Mouse (Mus musculus) gastrocnemius, adult 18-20 months (tissue): ENCODE data around the gene Hypk. TPM values are rescaled to one million over a fixed set of nuclear protein-coding genes. Genes with fewer than 3 reads are reported as not detected.
A peak's percentile ranks its signal among the peaks of the same experiment; 100 is the strongest.
"Not testable (repeated sequence)": the region's sequence is repeated elsewhere in the genome, so short reads cannot be mapped to it uniquely, and the experiment has no call there.

Experiments used
- DNase-seq: peaks from one replicate; pipeline ENCODE4 v3.0.0; 2021; ENCODE audit warnings: low spot score
- total RNA-seq, 2 experiments: library from RNA; stranded (reverse); gene quantifications; 2 replicates each; pipeline ENCODE4 v1.2.3; 2021

The Hypk gene
- total RNA-seq, 2 experiments from 2014 or later: 10.9 to 15.1 TPM

GRCm38 (mm10) chr2:121447006-121447405 is 6.1 kb upstream of the Hypk start:
- no peak for DNase-seq

GRCm38 (mm10) chr2:121448136-121448535 is 5.0 kb upstream of the Hypk start:
- DNase-seq: peak; percentile 57

GRCm38 (mm10) chr2:121448739-121449535 is 4.2 kb upstream of the Hypk start, which contains the start of gene Serf2:
Gene Serf2 (plus strand): TSS chr2:121449195.
- DNase-seq: peak; percentile 100

GRCm38 (mm10) chr2:121449545-121450011 is 3.5 kb upstream of the Hypk start:
- no peak for DNase-seq

GRCm38 (mm10) chr2:121450093-121450492 is 3.0 kb upstream of the Hypk start:
- DNase-seq: no peak

GRCm38 (mm10) chr2:121452361-121452760 is 729 bp upstream of the Hypk start:
- DNase-seq: no peak

- no peak for DNase-seq
These were observed 827 bp downstream of the Hypk start for GRCm38 (mm10) chr2:121453917-121454316.

- no peak for DNase-seq
These were observed 2.4 kb downstream of the Hypk start for GRCm38 (mm10) chr2:121455534-121455933.

- DNase-seq: peak; percentile 77
These were observed 3.9 kb downstream of the Hypk start, which contains the start of gene Serinc4 for GRCm38 (mm10) chr2:121456692-121457642. Gene Serinc4 (minus strand): TSS chr2:121456781.

- no peak for DNase-seq
These were observed 7.0 kb downstream of the Hypk start for GRCm38 (mm10) chr2:121460071-121460470.

GRCm38 (mm10) chr2:121468982-121469381 is 15.9 kb downstream of the Hypk start:
- DNase-seq: not testable (repeated sequence)

GRCm38 (mm10) chr2:121472783-121473182 is 19.7 kb downstream of the Hypk start:
- DNase-seq: not testable (repeated sequence)

- peak; percentile 87 for DNase-seq
These were observed 20.4 kb downstream of the Hypk start, which contains the start of gene Mfap1b for GRCm38 (mm10) chr2:121473301-121474179. Gene Mfap1b (minus strand): TSS chr2:121474067.

GRCm38 (mm10) chr2:121474180-121474535 is 21.1 kb downstream of the Hypk start:
- no peak for DNase-seq

- not testable (repeated sequence) for DNase-seq
These were observed 22.2 kb downstream of the Hypk start for GRCm38 (mm10) chr2:121475306-121475705.

- no peak for DNase-seq
These were observed 24.6 kb downstream of the Hypk start for GRCm38 (mm10) chr2:121477491-121478266.

GRCm38 (mm10) chr2:121480498-121480897 is 27.4 kb downstream of the Hypk start:
- DNase-seq: peak; percentile 25

GRCm38 (mm10) chr2:121480916-121481315 is 27.8 kb downstream of the Hypk start:
- DNase-seq: not testable (repeated sequence)

GRCm38 (mm10) chr2:121483576-121483975 is 30.5 kb downstream of the Hypk start:
- DNase-seq: no peak

- not testable (repeated sequence) for DNase-seq
These were observed 31.3 kb downstream of the Hypk start for GRCm38 (mm10) chr2:121484403-121484802.
